Mouse (Mus musculus) midbrain, embryonic 16.5 days (tissue): Measurements from ENCODE around the gene Siglec1. TPM values are rescaled to one million over a fixed set of nuclear protein-coding genes. Genes with fewer than 3 reads are reported as not detected.

Experiments
- microRNA-seq: library from miRNA; unstranded; fragments of <30 nt; microRNA quantifications from one replicate; pipeline ENCODE4, GENCODE M21; 2017
- polyA plus RNA-seq: library from polyadenylated mRNA; unstranded; fragments of >200 nt; fragmentation: Nextera tagmentation; extraction: Ambion mirVana; gene quantifications from 2 replicates; pipeline ENCODE4 v1.2.1, GENCODE M21; 2015

Gene Siglec1
- polyA plus RNA-seq, 1 experiment from 2014 or later, result 0.18 TPM

Small RNA genes within 50 kb of the gene (microRNA-seq; reads per million reads assigned to microRNA genes)
- not detected for gene Mir6973b

Other genes with a start within 250 kb of the Siglec1 start
- 98.1 and 108 TPM in 2 replicates for gene 4930402H24Rik, start 180.4 kb downstream of the Siglec1 start, polyA plus RNA-seq
- gene Atrn, start 180.3 kb downstream of the Siglec1 start, polyA plus RNA-seq, result 15.0 TPM in 2 replicates
- 45.9 and 49.8 TPM in 2 replicates for gene Gfra4, start 43.7 kb downstream of the Siglec1 start, polyA plus RNA-seq
- gene Adam33, start 23.0 kb downstream of the Siglec1 start, polyA plus RNA-seq, result 1.2 and 1.5 TPM in 2 replicates
- 4.5 and 5.0 TPM in 2 replicates for gene Hspa12b, start 40.5 kb upstream of the Siglec1 start, polyA plus RNA-seq
- gene Gm11037, start 46.7 kb upstream of the Siglec1 start, polyA plus RNA-seq, result not detected in 2 replicates
- 74.0 and 74.1 TPM in 2 replicates for gene 1700037H04Rik, start 73.3 kb upstream of the Siglec1 start, polyA plus RNA-seq
- gene Cenpb, start 93.3 kb upstream of the Siglec1 start, polyA plus RNA-seq, result 11.1 and 11.7 TPM in 2 replicates
- 16.2 and 18.5 TPM in 2 replicates for gene Cdc25b, start 100.2 kb upstream of the Siglec1 start, polyA plus RNA-seq
- gene Spef1, start 100.5 kb upstream of the Siglec1 start, polyA plus RNA-seq, result 9.5 and 11.2 TPM in 2 replicates
- 33.0 and 34.7 TPM in 2 replicates for gene Ap5s1, start 120.3 kb upstream of the Siglec1 start, polyA plus RNA-seq
- 6.7 and 6.9 TPM in 2 replicates for gene Mavs, start 147.3 kb upstream of the Siglec1 start, polyA plus RNA-seq
- 20.3 and 22.6 TPM in 2 replicates for gene Pank2, start 175.7 kb upstream of the Siglec1 start, polyA plus RNA-seq